Mouse (Mus musculus): ENCODE measurements around the gene Slc7a3.

DNA sequence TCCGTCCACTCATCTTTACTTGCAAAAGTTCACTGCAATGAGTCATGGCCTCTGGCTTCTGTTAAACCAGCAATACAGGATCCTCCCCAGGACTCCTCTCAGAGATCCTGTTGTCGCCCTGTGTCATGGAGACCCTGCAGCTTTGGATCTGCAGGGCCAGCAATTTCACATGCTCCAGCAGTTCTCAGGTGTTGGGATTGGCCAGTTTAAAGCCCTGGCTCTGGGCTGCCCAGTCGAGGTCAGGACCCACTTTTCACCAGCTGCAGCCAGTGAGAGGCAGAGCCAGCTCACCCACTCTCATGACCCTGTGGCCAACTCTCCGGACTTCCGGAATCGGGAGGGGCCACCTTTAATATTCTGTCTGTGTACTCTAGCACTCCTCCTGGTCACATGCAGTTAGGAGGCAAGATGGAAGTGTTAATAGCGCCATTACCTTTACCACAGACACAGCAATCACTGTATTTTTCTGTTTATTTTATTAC, 40.7 kb upstream of the Slc7a3 start:
- no peak for TF ChIP-seq CTCF (IDR thresholded peaks at IDR 0.05; ENCODE audit: extremely low read depth, insufficient read depth, insufficient read length, insufficient replicate concordance)
- no peak for TF ChIP-seq POLR2A (IDR thresholded peaks at IDR 0.05; ENCODE audit: low read depth, low read length)

Measured in spleen, adult 2 months (tissue).